Mouse (Mus musculus) gastrocnemius, postnatal 14 days (tissue): ENCODE measurements around the gene Arhgap6. TPM values are rescaled to one million over a fixed set of nuclear protein-coding genes. Genes with fewer than 3 reads are reported as not detected.
A peak's percentile ranks its signal among the peaks of the same experiment; 100 is the strongest.
"Not testable (repeated sequence)": the region's sequence is repeated elsewhere in the genome, so short reads cannot be mapped to it uniquely, and the experiment has no call there.

ENCODE experiments used
- DNase-seq: peaks from one replicate; pipeline ENCODE4 v3.0.0; 2021; ENCODE audit warnings: mixed read lengths
- intact Hi-C: fragments of 180-260 bp; cut with DNase I; formaldehyde crosslinking; loops from one replicate; pipeline ENCODE4 v1.15.1; 2025; ENCODE audit warnings: low total_unique reads
- total RNA-seq, 2 experiments: library from RNA; stranded (reverse); gene quantifications; 2 replicates each; pipeline ENCODE4 v1.2.3; 2021

The Arhgap6 gene
- total RNA-seq, 2 experiments from 2014 or later = 4.3 to 4.5 TPM

DNA sequence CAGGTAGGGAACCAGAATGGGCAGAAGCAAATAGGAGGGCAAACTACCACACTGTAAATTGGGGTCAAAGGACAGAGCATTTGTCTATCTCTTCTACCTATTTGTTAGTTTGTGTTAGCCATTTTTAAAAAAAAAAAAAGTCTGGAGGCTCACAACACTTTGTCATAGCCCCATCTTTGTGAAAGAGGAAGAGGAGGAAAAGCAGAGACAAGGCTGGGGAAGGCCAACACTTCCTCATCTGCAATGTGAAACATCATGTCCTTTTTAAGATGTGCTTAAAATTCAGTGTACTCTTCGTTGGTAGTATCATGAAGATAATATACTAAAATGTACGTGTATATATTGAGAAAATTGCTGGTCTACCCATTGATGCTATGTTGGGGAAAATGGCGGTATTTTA is 466.1 kb downstream of the Arhgap6 start:
- intact Hi-C loops = no loop called here
- DNase-seq = no peak

DNA sequence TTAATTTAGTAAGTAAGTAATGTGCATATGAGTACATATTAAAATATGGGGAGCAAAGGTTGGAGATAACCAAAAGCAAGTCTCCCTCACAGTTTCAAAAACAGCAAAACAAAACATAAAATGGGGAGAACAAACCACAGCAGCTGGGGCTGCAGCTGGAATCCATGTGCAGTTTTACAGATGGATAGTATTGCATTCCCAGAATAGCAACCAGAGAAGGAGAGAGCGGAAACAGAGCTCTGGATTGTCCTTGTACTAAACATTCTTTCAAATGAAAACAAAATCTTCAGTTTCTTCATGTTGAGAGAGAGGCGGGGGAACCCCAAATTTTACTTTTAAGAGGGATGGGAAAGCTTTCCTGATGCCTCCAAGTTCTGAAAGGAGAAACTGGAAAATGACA is 467.3 kb downstream of the Arhgap6 start:
- intact Hi-C loops = no loop called here
- no peak for DNase-seq

- intact Hi-C loops = no loop called here
- DNase-seq = no peak
Measured at GRCm38 (mm10) chrX:169263433-169264172, 468.7 kb downstream of the Arhgap6 start.

DNA sequence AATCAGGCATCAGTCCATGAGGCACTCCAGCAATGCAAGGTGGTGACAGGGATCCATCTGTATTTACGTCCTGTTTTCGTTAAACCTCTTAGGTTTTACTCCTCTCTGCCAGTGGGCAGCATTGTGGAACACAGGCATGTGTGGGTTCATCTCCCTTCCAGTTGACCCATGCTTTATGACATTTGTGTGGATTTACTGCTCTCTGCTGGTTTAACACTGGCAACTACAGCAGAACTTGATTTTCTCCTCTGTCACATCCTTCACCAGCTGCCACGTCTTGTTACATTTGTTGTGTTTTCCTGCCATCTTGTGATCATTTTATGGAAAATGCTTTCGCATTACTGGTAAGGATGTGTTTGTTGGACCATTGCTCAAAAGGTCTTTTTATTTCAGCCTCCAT is 504.7 kb downstream of the Arhgap6 start:
- DNase-seq = no peak
- intact Hi-C loops = no loop called here

DNA sequence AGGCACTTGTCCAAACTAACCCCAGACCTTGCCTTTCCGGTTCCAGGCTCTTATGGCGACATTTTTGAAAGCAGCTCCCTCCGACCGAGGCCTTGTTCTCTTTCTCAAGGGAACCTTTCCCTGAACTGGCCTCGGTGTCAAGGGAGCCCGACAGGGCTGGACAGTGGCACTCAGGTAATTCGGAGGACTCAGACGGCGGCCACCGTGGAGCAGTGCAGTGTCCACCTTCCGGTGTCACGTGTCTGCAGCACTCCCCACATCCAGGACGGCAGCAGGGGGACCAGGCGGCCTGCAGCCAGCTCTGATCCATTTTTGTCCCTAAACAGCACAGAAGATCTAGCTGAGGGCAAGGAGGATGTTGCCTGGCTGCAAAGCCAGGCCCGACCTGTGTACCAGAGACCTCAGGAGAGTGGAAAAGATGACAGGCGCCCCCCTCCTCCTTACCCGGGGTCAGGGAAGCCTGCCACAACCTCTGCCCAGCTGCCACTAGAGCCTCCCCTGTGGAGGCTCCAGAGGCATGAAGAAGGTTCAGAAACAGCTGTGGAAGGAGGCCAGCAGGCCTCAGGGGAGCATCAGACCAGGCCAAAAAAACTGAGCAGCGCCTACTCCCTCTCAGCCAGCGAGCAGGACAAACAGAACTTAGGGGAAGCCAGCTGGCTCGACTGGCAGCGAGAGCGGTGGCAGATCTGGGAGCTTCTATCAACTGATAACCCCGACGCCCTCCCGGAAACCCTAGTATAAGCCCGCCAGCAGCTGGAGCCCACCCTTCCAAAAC is 507.6 kb downstream of the Arhgap6 start:
- peak; percentile 42 for DNase-seq
- intact Hi-C loops = loop anchor here (10.0 kb wide), 1 partner anchor 368 kb away; no protein-coding TSS in a partner anchor

GRCm38 (mm10) chrX:169303945-169304344 is 509.0 kb downstream of the Arhgap6 start:
- peak; percentile 5 for DNase-seq
- intact Hi-C loops = loop anchor here (10.0 kb wide), 1 partner anchor 369 kb away; no protein-coding TSS in a partner anchor

GRCm38 (mm10) chrX:169308559-169308958 is 513.7 kb downstream of the Arhgap6 start:
- DNase-seq = no peak
- intact Hi-C loops = loop anchor here (10.0 kb wide), 1 partner anchor 374 kb away; no protein-coding TSS in a partner anchor

GRCm38 (mm10) chrX:169319066-169319760 is 524.3 kb downstream of the Arhgap6 start:
- DNase-seq = no peak
- intact Hi-C loops = no loop called here

DNA sequence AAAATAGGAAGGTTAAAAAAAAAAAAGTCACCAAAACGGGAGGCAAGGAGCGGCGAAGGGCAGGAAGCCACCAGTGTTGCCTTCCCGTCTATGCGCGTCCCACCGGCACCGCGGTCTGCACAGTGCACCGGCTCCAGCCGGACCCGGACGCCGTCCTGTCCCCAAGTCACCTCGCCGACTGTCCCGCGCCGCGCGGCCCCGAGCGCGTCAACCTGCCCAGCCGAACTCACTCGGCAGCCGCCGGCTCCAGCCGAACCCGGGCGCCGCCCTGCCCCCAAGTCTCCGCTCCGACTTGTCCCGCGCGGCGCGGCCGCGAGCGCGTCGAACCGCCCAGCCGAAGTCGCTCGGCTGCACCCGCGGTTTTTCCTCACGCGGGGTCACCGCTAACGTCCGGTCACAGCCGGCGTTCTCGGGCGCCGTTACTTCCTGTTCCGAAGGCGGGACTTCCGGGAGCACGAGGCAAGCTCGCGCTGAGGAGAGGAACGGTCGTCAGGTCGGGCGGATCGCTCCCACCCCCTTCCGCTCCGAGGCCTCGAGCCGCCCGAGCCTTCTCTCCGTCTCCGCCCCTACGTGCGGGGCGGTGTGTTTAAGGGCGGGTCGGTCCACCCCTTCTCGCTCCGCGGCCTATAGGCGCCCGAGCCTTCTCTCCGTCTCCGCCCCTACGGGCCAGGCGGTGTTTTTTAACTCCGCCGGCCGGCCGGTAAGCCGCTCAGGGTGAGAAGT is 525.2 kb downstream of the Arhgap6 start, which contains the start of gene Hccs:
TSS of gene Hccs (minus strand) at position 428 of the 723 bp plus-strand sequence.
- DNase-seq = peak; percentile 91
- intact Hi-C loops = no loop called here

GRCm38 (mm10) chrX:169320668-169321005 is 525.7 kb downstream of the Arhgap6 start:
- intact Hi-C loops, DNase-seq: not testable (repeated sequence)

- DNase-seq = no peak
- intact Hi-C loops = no loop called here
Measured at GRCm38 (mm10) chrX:169325929-169326595, 531.2 kb downstream of the Arhgap6 start.

GRCm38 (mm10) chrX:169332264-169332663 is 537.4 kb downstream of the Arhgap6 start:
- DNase-seq = peak; percentile 37
- intact Hi-C loops = no loop called here

GRCm38 (mm10) chrX:169337559-169337958 is 542.7 kb downstream of the Arhgap6 start:
- intact Hi-C loops = no loop called here
- no peak for DNase-seq

DNA sequence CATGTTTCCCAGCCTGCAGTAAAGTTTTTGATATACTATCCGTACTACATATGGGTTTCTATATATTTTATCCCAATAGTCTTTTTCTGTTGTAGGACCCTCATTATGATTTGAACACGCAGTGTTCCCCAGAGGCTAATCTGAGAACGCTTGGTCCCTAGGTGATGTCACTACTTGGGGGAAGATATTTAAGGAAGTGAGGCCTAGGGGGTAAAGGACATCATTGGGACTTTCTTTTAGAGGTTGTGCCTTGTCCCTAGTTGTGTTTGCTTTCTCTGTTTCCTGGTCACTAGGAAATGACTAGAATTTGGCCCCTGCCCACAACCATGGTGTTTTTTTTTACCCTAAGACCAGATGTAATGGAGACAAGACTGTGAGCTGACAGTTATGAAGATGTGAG is 543.3 kb downstream of the Arhgap6 start:
- DNase-seq = no peak
- intact Hi-C loops = no loop called here

Other genes with a start within 250 kb of the Arhgap6 start
- under 1 TPM; 0.07 to 0.16 TPM for gene Frmpd4, start 217.9 kb upstream of the Arhgap6 start, total RNA-seq
- 10 to 100 TPM; 33.0 to 36.4 TPM for gene Msl3, start 121.2 kb upstream of the Arhgap6 start, total RNA-seq